Mouse (Mus musculus): ENCODE measurements around the gene Xrcc4. TPM values are rescaled to one million over a fixed set of nuclear protein-coding genes. Genes with fewer than 3 reads are reported as not detected.
A peak's percentile ranks its signal among the peaks of the same experiment; 100 is the strongest.

The Xrcc4 gene
- polyA plus RNA-seq, 1 experiment from 2014 or later, result 11.6 TPM

GRCm38 (mm10) chr13:89828429-89828970 lies 260.9 kb downstream of the Xrcc4 start:
- Histone ChIP-seq H3K27me3 (replicated peaks; ENCODE audit: control insufficient read depth, insufficient read depth, low read length) (no peaks in the 10 kb centered on the region), H3K4me2 (ENCODE audit: low read length) (no peak overlapping the region), H3K27ac (ENCODE audit: low read depth) (no peak overlapping the region), H3K4me1 (replicated peaks; ENCODE audit: control insufficient read depth, insufficient read depth, low read length) (no peaks in the 10 kb centered on the region), H3K4me3 (ENCODE audit: low read depth, low read length) (no peak overlapping the region), H3K36me3 (ENCODE audit: control insufficient read depth, insufficient read depth, low read length) (no peaks in the 10 kb centered on the region), H3K9me3 (ENCODE audit: control insufficient read depth, low read length) (no peaks in the 10 kb centered on the region), H3K9ac (ENCODE audit: low read length) (no peak overlapping the region)
- 66% methylated on average over 3 of the region's 3 CpGs for WGBS
- ATAC-seq (replicated peaks; ENCODE audit: low FRiP score, low TSS enrichment, low read depth) (no peak), DNase-seq (ENCODE audit: low spot score) (no peak)

- H3K4me2 ChIP-seq (ENCODE audit: low read length), result no peak overlapping the region
- no peak overlapping the region for H3K4me3 ChIP-seq (ENCODE audit: low read depth, low read length)
- no peak overlapping the region for H3K9ac ChIP-seq (ENCODE audit: low read length)
- ATAC-seq (replicated peaks; ENCODE audit: low FRiP score, low TSS enrichment, low read depth) (no peak), DNase-seq (ENCODE audit: low spot score) (no peak)
- 72% methylated on average over 2 of the region's 2 CpGs for WGBS
- no peaks in the 10 kb centered on the region for H3K9me3 ChIP-seq (ENCODE audit: control insufficient read depth, low read length)
- no peaks in the 10 kb centered on the region for H3K27me3 ChIP-seq (replicated peaks; ENCODE audit: control insufficient read depth, insufficient read depth, low read length)
- no peak overlapping the region for H3K27ac ChIP-seq (ENCODE audit: low read depth)
- H3K4me1 ChIP-seq (replicated peaks; ENCODE audit: control insufficient read depth, insufficient read depth, low read length), result 0 out of 2 replicates have a peak, but pooled peaks cover 3% of the 10 kb centered on the region
- no peaks in the 10 kb centered on the region for H3K36me3 ChIP-seq (ENCODE audit: control insufficient read depth, insufficient read depth, low read length)
These were observed 261.6 kb downstream of the Xrcc4 start for GRCm38 (mm10) chr13:89827838-89828237.

GRCm38 (mm10) chr13:89814543-89814942 lies 274.9 kb downstream of the Xrcc4 start:
- DNase-seq (ENCODE audit: low spot score) (no peak), ATAC-seq (replicated peaks; ENCODE audit: low FRiP score, low TSS enrichment, low read depth) (no peak)
- no peak overlapping the region for H3K4me2 ChIP-seq (ENCODE audit: low read length)
- no peaks in the 10 kb centered on the region for H3K4me1 ChIP-seq (replicated peaks; ENCODE audit: control insufficient read depth, insufficient read depth, low read length)
- 95% methylated on average over 2 of the region's 2 CpGs for WGBS
- no peaks in the 10 kb centered on the region for H3K9me3 ChIP-seq (ENCODE audit: control insufficient read depth, low read length)
- H3K4me3 ChIP-seq (ENCODE audit: low read depth, low read length), result no peak overlapping the region
- H3K9ac ChIP-seq (ENCODE audit: low read length), result no peak overlapping the region
- no peaks in the 10 kb centered on the region for H3K27me3 ChIP-seq (replicated peaks; ENCODE audit: control insufficient read depth, insufficient read depth, low read length)
- H3K36me3 ChIP-seq (ENCODE audit: control insufficient read depth, insufficient read depth, low read length), result no peaks in the 10 kb centered on the region
- no peak overlapping the region for H3K27ac ChIP-seq (ENCODE audit: low read depth)

GRCm38 (mm10) chr13:89812169-89812568 lies 277.2 kb downstream of the Xrcc4 start:
- DNase-seq (ENCODE audit: low spot score), result no peak
- H3K27me3 ChIP-seq (replicated peaks; ENCODE audit: control insufficient read depth, insufficient read depth, low read length), result no peaks in the 10 kb centered on the region
- H3K27ac ChIP-seq (ENCODE audit: low read depth), result no peak overlapping the region
- H3K4me2 ChIP-seq (ENCODE audit: low read length), result no peak overlapping the region
- H3K9ac ChIP-seq (ENCODE audit: low read length), result no peak overlapping the region
- 93% methylated on average over 2 of the region's 2 CpGs for WGBS
- no peaks in the 10 kb centered on the region for H3K36me3 ChIP-seq (ENCODE audit: control insufficient read depth, insufficient read depth, low read length)
- H3K4me3 ChIP-seq (ENCODE audit: low read depth, low read length), result no peak overlapping the region
- no peaks in the 10 kb centered on the region for H3K9me3 ChIP-seq (ENCODE audit: control insufficient read depth, low read length)
- H3K4me1 ChIP-seq (replicated peaks; ENCODE audit: control insufficient read depth, insufficient read depth, low read length), result no peaks in the 10 kb centered on the region
- ATAC-seq (replicated peaks; ENCODE audit: low FRiP score, low TSS enrichment, low read depth), result no peak

- no peaks in the 10 kb centered on the region for H3K27me3 ChIP-seq (replicated peaks; ENCODE audit: control insufficient read depth, insufficient read depth, low read length)
- H3K36me3 ChIP-seq (ENCODE audit: control insufficient read depth, insufficient read depth, low read length), result no peaks in the 10 kb centered on the region
- ATAC-seq (replicated peaks; ENCODE audit: low FRiP score, low TSS enrichment, low read depth) (no peak), DNase-seq (ENCODE audit: low spot score) (no peak)
- no peaks in the 10 kb centered on the region for H3K9me3 ChIP-seq (ENCODE audit: control insufficient read depth, low read length)
- H3K4me1 ChIP-seq (replicated peaks; ENCODE audit: control insufficient read depth, insufficient read depth, low read length), result no peaks in the 10 kb centered on the region
- no peak overlapping the region for H3K9ac ChIP-seq (ENCODE audit: low read length)
- H3K4me3 ChIP-seq (ENCODE audit: low read depth, low read length), result no peak overlapping the region
- no peak overlapping the region for H3K4me2 ChIP-seq (ENCODE audit: low read length)
- H3K27ac ChIP-seq (ENCODE audit: low read depth), result no peak overlapping the region
These were observed 280.4 kb downstream of the Xrcc4 start for GRCm38 (mm10) chr13:89809024-89809423.

GRCm38 (mm10) chr13:89801901-89802300 lies 287.5 kb downstream of the Xrcc4 start:
- Histone ChIP-seq H3K4me3 (ENCODE audit: low read depth, low read length) (no peak overlapping the region), H3K36me3 (ENCODE audit: control insufficient read depth, insufficient read depth, low read length) (no peaks in the 10 kb centered on the region), H3K4me2 (ENCODE audit: low read length) (no peak overlapping the region), H3K27ac (ENCODE audit: low read depth) (no peak overlapping the region), H3K9ac (ENCODE audit: low read length) (no peak overlapping the region), H3K27me3 (replicated peaks; ENCODE audit: control insufficient read depth, insufficient read depth, low read length) (no peaks in the 10 kb centered on the region), H3K9me3 (ENCODE audit: control insufficient read depth, low read length) (no peaks in the 10 kb centered on the region), H3K4me1 (replicated peaks; ENCODE audit: control insufficient read depth, insufficient read depth, low read length) (no peaks in the 10 kb centered on the region)
- no peak for DNase-seq (ENCODE audit: low spot score)
- 70% methylated on average over 2 of the region's 2 CpGs for WGBS
- no peak for ATAC-seq (replicated peaks; ENCODE audit: low FRiP score, low TSS enrichment, low read depth)

- DNase-seq (ENCODE audit: low spot score), result no peak
- no peak for ATAC-seq (replicated peaks; ENCODE audit: low FRiP score, low TSS enrichment, low read depth)
- Histone ChIP-seq H3K9me3 (ENCODE audit: control insufficient read depth, low read length) (no peaks in the 10 kb centered on the region), H3K4me3 (ENCODE audit: low read depth, low read length) (no peak overlapping the region), H3K27me3 (replicated peaks; ENCODE audit: control insufficient read depth, insufficient read depth, low read length) (no peaks in the 10 kb centered on the region), H3K9ac (ENCODE audit: low read length) (no peak overlapping the region), H3K4me2 (ENCODE audit: low read length) (no peak overlapping the region), H3K4me1 (replicated peaks; ENCODE audit: control insufficient read depth, insufficient read depth, low read length) (no peaks in the 10 kb centered on the region), H3K27ac (ENCODE audit: low read depth) (no peak overlapping the region), H3K36me3 (ENCODE audit: control insufficient read depth, insufficient read depth, low read length) (no peaks in the 10 kb centered on the region)
- WGBS, result 61% methylated on average over 3 of the region's 3 CpGs
These were observed 291.7 kb downstream of the Xrcc4 start for GRCm38 (mm10) chr13:89797721-89798120.

GRCm38 (mm10) chr13:89791475-89791874 lies 297.9 kb downstream of the Xrcc4 start:
- H3K27ac ChIP-seq (ENCODE audit: low read depth), result peak overlapping the region; percentile 25; the same call in 1 of the 2 replicates
- ATAC-seq (replicated peaks; ENCODE audit: low FRiP score, low TSS enrichment, low read depth), result no peak
- H3K4me3 ChIP-seq (ENCODE audit: low read depth, low read length), result no peak overlapping the region
- WGBS, result 20% methylated on average over 5 of the region's 5 CpGs
- no peak for DNase-seq (ENCODE audit: low spot score)
- no peak overlapping the region for H3K4me2 ChIP-seq (ENCODE audit: low read length)
- no peaks in the 10 kb centered on the region for H3K27me3 ChIP-seq (replicated peaks; ENCODE audit: control insufficient read depth, insufficient read depth, low read length)
- H3K9me3 ChIP-seq (ENCODE audit: control insufficient read depth, low read length), result no peaks in the 10 kb centered on the region
- no peak overlapping the region for H3K9ac ChIP-seq (ENCODE audit: low read length)
- H3K4me1 ChIP-seq (replicated peaks; ENCODE audit: control insufficient read depth, insufficient read depth, low read length), result 0 out of 2 replicates have a peak, but pooled peaks cover 5% of the 10 kb centered on the region
- no peaks in the 10 kb centered on the region for H3K36me3 ChIP-seq (ENCODE audit: control insufficient read depth, insufficient read depth, low read length)

- Histone ChIP-seq H3K4me3 (ENCODE audit: low read depth, low read length) (no peak overlapping the region), H3K4me1 (replicated peaks; ENCODE audit: control insufficient read depth, insufficient read depth, low read length) (no peaks in the 10 kb centered on the region), H3K27ac (ENCODE audit: low read depth) (no peak overlapping the region), H3K9ac (ENCODE audit: low read length) (no peak overlapping the region), H3K9me3 (ENCODE audit: control insufficient read depth, low read length) (no peaks in the 10 kb centered on the region), H3K27me3 (replicated peaks; ENCODE audit: control insufficient read depth, insufficient read depth, low read length) (no peaks in the 10 kb centered on the region), H3K4me2 (ENCODE audit: low read length) (no peak overlapping the region), H3K36me3 (ENCODE audit: control insufficient read depth, insufficient read depth, low read length) (no peaks in the 10 kb centered on the region)
- DNase-seq (ENCODE audit: low spot score) (no peak), ATAC-seq (replicated peaks; ENCODE audit: low FRiP score, low TSS enrichment, low read depth) (no peak)
- 59% methylated on average over 2 of the region's 2 CpGs for WGBS
These were observed 306.5 kb downstream of the Xrcc4 start for GRCm38 (mm10) chr13:89782886-89783285.

All from intestine, embryonic 14.5 days (tissue).